Mouse (Mus musculus) splenic B cell, adult 2 months (primary cell): ENCODE results near the gene Acyp2.

ENCODE experiments used
- DNase-seq: peaks from one replicate; pipeline ENCODE4 v3.0.0-alpha.2; 2011; ENCODE audit warnings: low read depth, low spot score
- H3K27me3 ChIP-seq: 2 replicates; pipeline ENCODE4 v1.6.1; 2012; ENCODE audit warnings: mild to moderate bottlenecking, low read length, moderate library complexity, mixed read lengths; ENCODE audit not compliant: control insufficient read depth, poor library complexity, insufficient read depth, severe bottlenecking
- H3K36me3 ChIP-seq: 2 replicates; pipeline ENCODE4 v1.6.1; 2012; ENCODE audit warnings: mild to moderate bottlenecking, low read length, moderate library complexity, mixed read lengths; ENCODE audit not compliant: control insufficient read depth, poor library complexity, insufficient read depth, severe bottlenecking

Acyp2 gene

GRCm38 (mm10) chr11:30615977-30616376 lies 33.4 kb downstream of the Acyp2 start:
- no peak for DNase-seq
- no peaks in the 10 kb centered on the region for H3K36me3 ChIP-seq
- no peaks in the 10 kb centered on the region for H3K27me3 ChIP-seq

DNA sequence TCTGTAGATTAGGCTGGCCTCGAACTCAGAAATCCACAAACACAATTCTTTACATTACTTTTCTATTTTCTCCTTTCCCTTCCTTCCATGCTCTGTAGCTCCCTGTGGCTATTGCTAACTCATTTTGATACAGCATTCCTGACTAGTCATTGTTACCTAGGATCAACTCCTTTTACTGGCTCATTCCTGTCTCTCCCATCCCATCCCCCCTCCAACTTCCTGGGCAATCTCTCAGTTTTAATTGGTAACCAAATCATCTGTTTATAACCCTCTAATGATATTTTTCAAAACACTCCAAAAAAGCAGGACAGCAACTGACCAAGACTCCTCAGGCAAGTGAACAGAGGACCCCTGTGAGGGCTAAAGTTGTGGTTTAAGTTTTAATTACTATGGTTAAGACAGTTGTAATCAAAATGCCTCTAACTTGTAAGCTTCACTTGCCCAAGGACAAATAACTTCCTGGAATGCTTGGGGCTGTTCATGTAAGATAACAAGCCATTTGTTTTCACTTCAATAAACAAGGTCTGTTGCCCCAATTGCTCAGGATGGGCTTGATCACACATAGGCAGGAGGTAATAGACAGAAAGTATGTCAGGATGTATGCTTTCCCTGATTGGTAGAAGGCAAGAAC lies 35.4 kb downstream of the Acyp2 start:
- Histone ChIP-seq H3K36me3 (no peaks in the 10 kb centered on the region), H3K27me3 (no peaks in the 10 kb centered on the region)
- DNase-seq = no peak

GRCm38 (mm10) chr11:30612699-30613098 lies 36.7 kb downstream of the Acyp2 start:
- no peaks in the 10 kb centered on the region for H3K27me3 ChIP-seq
- H3K36me3 ChIP-seq = no peaks in the 10 kb centered on the region
- DNase-seq = no peak

DNA sequence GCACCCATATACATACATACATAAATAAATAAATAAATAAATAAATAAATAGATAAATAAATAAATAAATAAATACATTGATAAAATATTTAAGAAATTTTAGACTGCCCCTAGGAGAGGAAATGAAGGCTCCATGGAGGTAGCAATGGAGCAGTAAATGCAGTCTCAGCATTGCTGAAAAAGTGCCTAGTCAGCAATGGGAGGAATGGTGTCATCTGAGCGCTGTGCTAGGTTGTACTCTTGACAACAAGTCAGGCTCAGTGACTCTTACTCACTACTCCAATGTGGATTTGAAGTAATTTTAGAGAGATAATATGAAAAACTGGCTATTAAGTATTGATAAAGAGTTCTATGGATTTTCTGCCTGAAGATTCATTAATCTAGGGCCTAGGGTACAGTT lies 40.1 kb downstream of the Acyp2 start:
- H3K36me3 ChIP-seq = no peaks in the 10 kb centered on the region
- H3K27me3 ChIP-seq = no peaks in the 10 kb centered on the region
- no peak for DNase-seq

GRCm38 (mm10) chr11:30607587-30608518 lies 41.5 kb downstream of the Acyp2 start:
- H3K36me3 ChIP-seq = no peaks in the 10 kb centered on the region
- no peak for DNase-seq
- no peaks in the 10 kb centered on the region for H3K27me3 ChIP-seq

- no peaks in the 10 kb centered on the region for H3K27me3 ChIP-seq
- DNase-seq = no peak
- no peaks in the 10 kb centered on the region for H3K36me3 ChIP-seq
Measured at GRCm38 (mm10) chr11:30597259-30597658, 52.1 kb downstream of the Acyp2 start.

GRCm38 (mm10) chr11:30580008-30580407 lies 69.4 kb downstream of the Acyp2 start:
- no peaks in the 10 kb centered on the region for H3K27me3 ChIP-seq
- no peaks in the 10 kb centered on the region for H3K36me3 ChIP-seq
- DNase-seq = no peak

- no peaks in the 10 kb centered on the region for H3K27me3 ChIP-seq
- DNase-seq = no peak
Measured at GRCm38 (mm10) chr11:30578931-30579330, 70.5 kb downstream of the Acyp2 start.

GRCm38 (mm10) chr11:30572790-30573395 lies 76.5 kb downstream of the Acyp2 start:
- no peaks in the 10 kb centered on the region for H3K36me3 ChIP-seq
- no peak for DNase-seq
- H3K27me3 ChIP-seq = no peaks in the 10 kb centered on the region

More at GRCm38 (mm10) chr11:30578931-30579330, 70.5 kb downstream of the Acyp2 start:
- H3K36me3 ChIP-seq = no peaks in the 10 kb centered on the region

- H3K27me3 ChIP-seq = no peaks in the 10 kb centered on the region
- no peak for DNase-seq
- no peaks in the 10 kb centered on the region for H3K36me3 ChIP-seq
Measured at GRCm38 (mm10) chr11:30570568-30570967, 78.8 kb downstream of the Acyp2 start.

DNA sequence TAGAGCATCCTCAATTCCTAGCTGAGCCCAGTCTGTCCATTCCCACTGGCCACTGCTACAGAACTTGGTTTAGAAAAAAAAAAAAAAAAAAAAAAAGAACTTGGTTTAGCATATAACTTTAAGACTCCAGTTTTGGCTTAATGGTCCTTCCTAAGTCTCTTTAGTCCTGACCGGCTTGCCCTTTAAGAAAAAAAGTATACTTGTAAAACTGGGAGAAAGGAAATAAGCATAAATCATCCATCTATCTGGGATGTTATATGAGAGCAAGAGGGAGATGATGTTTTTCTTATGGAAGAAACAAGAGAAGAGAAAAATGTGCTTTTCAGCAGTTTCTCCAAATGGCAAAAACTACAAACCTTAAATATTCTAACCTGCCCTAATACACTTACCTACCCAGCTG lies 89.2 kb downstream of the Acyp2 start:
- no peaks in the 10 kb centered on the region for H3K27me3 ChIP-seq
- no peaks in the 10 kb centered on the region for H3K36me3 ChIP-seq
- DNase-seq = no peak

- H3K27me3 ChIP-seq = no peaks in the 10 kb centered on the region
- H3K36me3 ChIP-seq = no peaks in the 10 kb centered on the region
- no peak for DNase-seq
Measured at GRCm38 (mm10) chr11:30553408-30553807, 96.0 kb downstream of the Acyp2 start.

GRCm38 (mm10) chr11:30517133-30517532 lies 132.3 kb downstream of the Acyp2 start:
- H3K27me3 ChIP-seq = no peaks in the 10 kb centered on the region
- H3K36me3 ChIP-seq = no peaks in the 10 kb centered on the region
- no peak for DNase-seq

DNA sequence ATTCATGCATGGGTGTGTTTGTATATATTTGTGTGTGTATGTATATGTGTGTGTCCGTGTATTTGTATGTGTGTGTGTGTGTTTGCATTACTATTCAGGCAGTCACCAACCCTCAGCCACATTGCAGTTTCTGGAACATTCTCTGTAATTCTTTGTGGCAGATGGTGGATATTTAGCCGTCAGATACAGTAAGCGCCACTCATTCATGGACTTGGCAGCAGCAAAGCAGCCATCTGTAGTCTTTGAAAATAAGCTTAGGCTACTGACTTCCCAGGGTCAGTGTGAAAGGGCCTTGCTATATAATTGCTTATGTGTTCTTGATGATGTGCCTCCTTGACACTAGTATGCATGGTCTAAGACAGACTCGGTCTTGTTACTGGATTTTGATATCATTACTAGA lies 141.2 kb downstream of the Acyp2 start:
- Histone ChIP-seq H3K36me3 (no peaks in the 10 kb centered on the region), H3K27me3 (no peaks in the 10 kb centered on the region)
- no peak for DNase-seq

GRCm38 (mm10) chr11:30498738-30499355 lies 150.5 kb downstream of the Acyp2 start:
- Histone ChIP-seq H3K36me3 (no peaks in the 10 kb centered on the region), H3K27me3 (no peaks in the 10 kb centered on the region)
- no peak for DNase-seq
